Mouse (Mus musculus): Measurements from ENCODE around the gene Srd5a3.

- TF ChIP-seq CTCF (IDR thresholded peaks at IDR 0.05; ENCODE audit: extremely low read depth, insufficient read depth, insufficient read length, insufficient replicate concordance) (no peak), POLR2A (IDR thresholded peaks at IDR 0.05; ENCODE audit: low read depth, low read length) (no peak)
Observed at GRCm38 (mm10) chr5:76179171-76179570, 39.1 kb downstream of the Srd5a3 start.
